Mouse (Mus musculus): ENCODE measurements around the gene Cyth3. TPM values are rescaled to one million over a fixed set of nuclear protein-coding genes. Genes with fewer than 3 reads are reported as not detected.

Cyth3 gene
- total RNA-seq, 4 experiments from 2014 or later: 23.1 to 33.1 (median 27.4) TPM

- no peak for DNase-seq (ENCODE audit: low spot score)
These were observed 6.1 kb upstream of the Cyth3 start for GRCm38 (mm10) chr5:143616116-143616515.

- DNase-seq (ENCODE audit: low spot score): no peak
These were observed 5.5 kb upstream of the Cyth3 start for GRCm38 (mm10) chr5:143616657-143617329.

GRCm38 (mm10) chr5:143617487-143618209 lies 4.6 kb upstream of the Cyth3 start:
- peak; percentile 56 for DNase-seq (ENCODE audit: low spot score)

- no peak for DNase-seq (ENCODE audit: low spot score)
These were observed 3.7 kb upstream of the Cyth3 start for GRCm38 (mm10) chr5:143618585-143618984.

GRCm38 (mm10) chr5:143620196-143620595 lies 2.1 kb upstream of the Cyth3 start:
- DNase-seq (ENCODE audit: low spot score): no peak

- no peak for DNase-seq (ENCODE audit: low spot score)
These were observed 1.3 kb upstream of the Cyth3 start for GRCm38 (mm10) chr5:143620941-143621340.

- DNase-seq (ENCODE audit: low spot score): no peak
These were observed 440 bp downstream of the Cyth3 start for GRCm38 (mm10) chr5:143622623-143623150.

GRCm38 (mm10) chr5:143623356-143624295 lies 1.4 kb downstream of the Cyth3 start:
- no peak for DNase-seq (ENCODE audit: low spot score)

GRCm38 (mm10) chr5:143624449-143624848 lies 2.2 kb downstream of the Cyth3 start:
- DNase-seq (ENCODE audit: low spot score): no peak

- peak; percentile 58 for DNase-seq (ENCODE audit: low spot score)
These were observed 3.2 kb downstream of the Cyth3 start for GRCm38 (mm10) chr5:143625497-143625896.

GRCm38 (mm10) chr5:143625940-143626588 lies 3.8 kb downstream of the Cyth3 start:
- DNase-seq (ENCODE audit: low spot score): peak; percentile 53

- DNase-seq (ENCODE audit: low spot score): no peak
These were observed 5.3 kb downstream of the Cyth3 start for GRCm38 (mm10) chr5:143627507-143627906.

GRCm38 (mm10) chr5:143627926-143628325 lies 5.7 kb downstream of the Cyth3 start:
- no peak for DNase-seq (ENCODE audit: low spot score)

- DNase-seq (ENCODE audit: low spot score): no peak
These were observed 7.4 kb downstream of the Cyth3 start for GRCm38 (mm10) chr5:143629686-143630085.

- no peak for DNase-seq (ENCODE audit: low spot score)
These were observed 8.0 kb downstream of the Cyth3 start for GRCm38 (mm10) chr5:143630214-143630613.

GRCm38 (mm10) chr5:143630738-143631137 lies 8.5 kb downstream of the Cyth3 start:
- DNase-seq (ENCODE audit: low spot score): no peak

- no peak for DNase-seq (ENCODE audit: low spot score)
These were observed 9.3 kb downstream of the Cyth3 start for GRCm38 (mm10) chr5:143631559-143631958.

GRCm38 (mm10) chr5:143632674-143633557 lies 10.7 kb downstream of the Cyth3 start:
- DNase-seq (ENCODE audit: low spot score): peak; percentile 86

- DNase-seq (ENCODE audit: low spot score): peak; percentile 45
These were observed 11.3 kb downstream of the Cyth3 start for GRCm38 (mm10) chr5:143633558-143633871.

GRCm38 (mm10) chr5:143633877-143634276 lies 11.6 kb downstream of the Cyth3 start:
- no peak for DNase-seq (ENCODE audit: low spot score)

All from heart, adult 8-10 months (tissue).